Mouse (Mus musculus): Measurements from ENCODE around the gene Mettl23. TPM values are rescaled to one million over a fixed set of nuclear protein-coding genes. Genes with fewer than 3 reads are reported as not detected.
A peak's percentile ranks its signal among the peaks of the same experiment; 100 is the strongest.
"Not testable (repeated sequence)": the region's sequence is repeated elsewhere in the genome, so short reads cannot be mapped to it uniquely, and the experiment has no call there.

Gene Mettl23
- polyA plus RNA-seq, 1 experiment from 2014 or later: 88.5 TPM

- ATAC-seq: no peak
- Histone ChIP-seq H3K9me3 (ENCODE audit: control insufficient read depth, low read length) (no peaks in the 10 kb centered on the region), H3K27ac (ENCODE audit: low read length) (no peak overlapping the region), H3K4me2 (ENCODE audit: low read length) (no peak overlapping the region), H3K9ac (replicated peaks; ENCODE audit: low read depth, low read length) (no peak overlapping the region), H3K27me3 (replicated peaks; ENCODE audit: control insufficient read depth, insufficient read depth, low read length) (no peaks in the 10 kb centered on the region), H3K4me3 (replicated peaks; ENCODE audit: low read length) (no peak overlapping the region), H3K36me3 (ENCODE audit: control insufficient read depth, insufficient read depth) (no peaks in the 10 kb centered on the region), H3K4me1 (replicated peaks; ENCODE audit: control insufficient read depth, insufficient read depth, low read length) (peaks cover 8% of the 10 kb centered on the region)
- 83% methylated on average over 6 of the region's 6 CpGs for WGBS
These were observed 41.0 kb downstream of the Mettl23 start for GRCm38 (mm10) chr11:116884061-116884460.

GRCm38 (mm10) chr11:116885275-116886151 lies 42.4 kb downstream of the Mettl23 start:
- no peaks in the 10 kb centered on the region for H3K27me3 ChIP-seq (replicated peaks; ENCODE audit: control insufficient read depth, insufficient read depth, low read length)
- no peaks in the 10 kb centered on the region for H3K36me3 ChIP-seq (ENCODE audit: control insufficient read depth, insufficient read depth)
- 1% methylated on average over 22 of the region's 28 CpGs for WGBS
- peak overlapping the region; percentile 38 for H3K4me3 ChIP-seq (replicated peaks; ENCODE audit: low read length)
- peaks cover 8% of the 10 kb centered on the region for H3K4me1 ChIP-seq (replicated peaks; ENCODE audit: control insufficient read depth, insufficient read depth, low read length)
- peak overlapping the region; percentile 36 for H3K9ac ChIP-seq (replicated peaks; ENCODE audit: low read depth, low read length)
- peak overlapping the region; percentile 59 for H3K4me2 ChIP-seq (ENCODE audit: low read length)
- no peaks in the 10 kb centered on the region for H3K9me3 ChIP-seq (ENCODE audit: control insufficient read depth, low read length)
- peak; percentile 47 for ATAC-seq
- H3K27ac ChIP-seq (ENCODE audit: low read length): no peak overlapping the region

DNA sequence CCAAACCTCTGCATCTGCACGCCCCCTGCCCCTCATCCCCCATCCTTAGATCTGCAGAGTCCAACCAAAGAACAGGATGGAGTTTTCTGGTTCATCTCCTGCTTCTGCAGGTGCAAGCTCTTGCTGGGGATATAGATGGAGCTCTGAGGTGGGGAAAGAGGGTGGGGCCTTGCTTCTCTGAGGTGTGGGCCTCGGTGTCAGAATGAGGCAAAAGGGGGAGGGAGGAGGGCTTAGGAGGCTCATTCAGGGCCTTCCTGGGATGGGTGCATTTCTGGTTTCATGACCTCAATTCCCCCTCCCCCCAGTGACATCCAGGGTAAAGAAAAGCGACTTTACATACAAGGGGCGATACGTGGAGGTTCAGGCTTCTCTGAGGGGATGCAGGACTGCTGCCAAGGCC lies 44.1 kb downstream of the Mettl23 start:
- 64% methylated on average over 5 of the region's 5 CpGs for WGBS
- no peak for ATAC-seq

DNA sequence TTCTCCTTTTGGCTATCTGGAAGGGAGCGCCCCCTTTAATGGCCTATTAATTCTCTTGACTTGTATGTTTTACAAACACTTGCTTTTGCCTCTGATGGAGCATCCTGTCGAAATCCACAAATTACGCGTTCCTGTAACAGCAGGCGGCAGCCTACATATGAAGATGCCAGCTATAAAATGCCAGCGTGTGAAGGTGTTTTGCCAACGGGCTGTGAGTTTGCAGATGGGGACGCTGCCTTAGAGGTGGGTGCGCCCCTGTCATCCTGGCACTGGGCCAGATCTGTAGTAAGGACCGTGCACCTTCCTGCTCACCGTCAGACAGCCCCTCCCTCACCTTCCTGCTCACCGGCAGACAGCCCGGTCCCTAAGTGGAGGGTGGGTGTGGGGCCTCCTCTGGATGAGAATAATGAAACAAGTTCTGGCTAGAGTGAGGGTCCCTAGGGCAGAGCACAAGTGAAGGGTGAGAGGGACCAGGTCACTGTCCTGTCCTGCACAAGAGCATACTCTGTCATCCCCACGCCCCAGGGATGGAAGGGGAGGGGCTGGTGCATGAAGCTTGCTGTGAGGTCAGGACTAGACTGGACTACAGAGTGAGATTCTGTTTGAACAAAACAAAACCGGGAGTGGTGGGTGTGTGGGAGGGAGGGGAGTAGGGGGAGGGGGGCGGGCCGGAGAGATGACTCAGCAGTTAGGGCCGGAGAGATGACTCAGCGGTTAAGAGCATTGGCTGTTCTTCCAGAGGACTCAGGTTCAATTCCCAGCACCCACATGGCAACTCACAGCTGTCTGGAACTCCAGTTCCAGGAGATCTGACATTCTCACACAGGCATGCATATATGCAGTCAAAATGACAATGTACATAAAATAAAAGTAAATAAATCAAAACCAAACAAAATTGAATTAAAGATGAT lies 50.7 kb downstream of the Mettl23 start:
- Histone ChIP-seq H3K4me2 (ENCODE audit: low read length) (no peak overlapping the region), H3K27ac (ENCODE audit: low read length) (no peak overlapping the region), H3K9ac (replicated peaks; ENCODE audit: low read depth, low read length) (no peak overlapping the region), H3K4me3 (replicated peaks; ENCODE audit: low read length) (no peak overlapping the region), H3K4me1 (replicated peaks; ENCODE audit: control insufficient read depth, insufficient read depth, low read length) (peaks cover 7% of the 10 kb centered on the region), H3K36me3 (ENCODE audit: control insufficient read depth, insufficient read depth) (no peaks in the 10 kb centered on the region), H3K9me3 (ENCODE audit: control insufficient read depth, low read length) (no peaks in the 10 kb centered on the region), H3K27me3 (replicated peaks; ENCODE audit: control insufficient read depth, insufficient read depth, low read length) (0 out of 2 replicates have a peak, but pooled peaks cover 2% of the 10 kb centered on the region)
- WGBS: 55% methylated on average over 19 of the region's 19 CpGs
- ATAC-seq: no peak

More for the DNA sequence above, 44.1 kb downstream of the Mettl23 start:
- Histone ChIP-seq H3K4me1 (replicated peaks; ENCODE audit: control insufficient read depth, insufficient read depth, low read length) (peaks cover 8% of the 10 kb centered on the region), H3K4me2 (ENCODE audit: low read length) (no peak overlapping the region), H3K4me3 (replicated peaks; ENCODE audit: low read length) (no peak overlapping the region), H3K27ac (ENCODE audit: low read length) (no peak overlapping the region), H3K27me3 (replicated peaks; ENCODE audit: control insufficient read depth, insufficient read depth, low read length) (no peaks in the 10 kb centered on the region), H3K9ac (replicated peaks; ENCODE audit: low read depth, low read length) (no peak overlapping the region), H3K9me3 (ENCODE audit: control insufficient read depth, low read length) (no peaks in the 10 kb centered on the region), H3K36me3 (ENCODE audit: control insufficient read depth, insufficient read depth) (no peaks in the 10 kb centered on the region)

GRCm38 (mm10) chr11:116895402-116895801 lies 52.3 kb downstream of the Mettl23 start:
- H3K4me2 ChIP-seq (ENCODE audit: low read length): no peak overlapping the region
- ATAC-seq: no peak
- peaks cover 10% of the 10 kb centered on the region for H3K4me1 ChIP-seq (replicated peaks; ENCODE audit: control insufficient read depth, insufficient read depth, low read length)
- H3K36me3 ChIP-seq (ENCODE audit: control insufficient read depth, insufficient read depth): no peaks in the 10 kb centered on the region
- 51% methylated on average over 3 of the region's 3 CpGs for WGBS
- H3K9me3 ChIP-seq (ENCODE audit: control insufficient read depth, low read length): no peaks in the 10 kb centered on the region
- H3K27me3 ChIP-seq (replicated peaks; ENCODE audit: control insufficient read depth, insufficient read depth, low read length): 0 out of 2 replicates have a peak, but pooled peaks cover 2% of the 10 kb centered on the region
- no peak overlapping the region for H3K4me3 ChIP-seq (replicated peaks; ENCODE audit: low read length)
- H3K9ac ChIP-seq (replicated peaks; ENCODE audit: low read depth, low read length): no peak overlapping the region
- no peak overlapping the region for H3K27ac ChIP-seq (ENCODE audit: low read length)

DNA sequence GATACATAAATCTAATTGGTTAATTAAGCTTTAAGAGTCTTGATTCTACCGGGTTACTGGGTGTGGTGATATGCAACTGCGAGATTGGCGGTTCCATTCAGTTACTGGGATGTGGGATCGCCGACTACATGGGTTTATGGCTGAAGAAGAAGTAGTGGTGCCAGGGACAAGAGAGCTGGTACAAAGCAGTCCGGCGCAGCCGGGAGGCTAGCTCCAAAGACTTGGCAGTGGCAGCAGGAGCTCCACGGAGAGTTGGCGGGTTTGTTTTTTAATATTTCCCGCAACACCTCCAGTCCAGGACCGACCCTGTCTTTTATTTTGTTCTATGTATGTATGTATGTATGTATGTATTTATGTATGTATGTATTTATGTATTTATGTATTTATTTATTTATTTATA lies 56.2 kb downstream of the Mettl23 start:
- WGBS: 83% methylated on average over 12 of the region's 12 CpGs
- ATAC-seq: no peak
- 0 out of 2 replicates have a peak, but pooled peaks cover 2% of the 10 kb centered on the region for H3K27me3 ChIP-seq (replicated peaks; ENCODE audit: control insufficient read depth, insufficient read depth, low read length)
- no peak overlapping the region for H3K9ac ChIP-seq (replicated peaks; ENCODE audit: low read depth, low read length)
- H3K4me1 ChIP-seq (replicated peaks; ENCODE audit: control insufficient read depth, insufficient read depth, low read length): 0 out of 2 replicates have a peak, but pooled peaks cover 2% of the 10 kb centered on the region
- H3K36me3 ChIP-seq (ENCODE audit: control insufficient read depth, insufficient read depth): no peaks in the 10 kb centered on the region
- no peak overlapping the region for H3K4me3 ChIP-seq (replicated peaks; ENCODE audit: low read length)
- no peaks in the 10 kb centered on the region for H3K9me3 ChIP-seq (ENCODE audit: control insufficient read depth, low read length)
- no peak overlapping the region for H3K4me2 ChIP-seq (ENCODE audit: low read length)
- no peak overlapping the region for H3K27ac ChIP-seq (ENCODE audit: low read length)

DNA sequence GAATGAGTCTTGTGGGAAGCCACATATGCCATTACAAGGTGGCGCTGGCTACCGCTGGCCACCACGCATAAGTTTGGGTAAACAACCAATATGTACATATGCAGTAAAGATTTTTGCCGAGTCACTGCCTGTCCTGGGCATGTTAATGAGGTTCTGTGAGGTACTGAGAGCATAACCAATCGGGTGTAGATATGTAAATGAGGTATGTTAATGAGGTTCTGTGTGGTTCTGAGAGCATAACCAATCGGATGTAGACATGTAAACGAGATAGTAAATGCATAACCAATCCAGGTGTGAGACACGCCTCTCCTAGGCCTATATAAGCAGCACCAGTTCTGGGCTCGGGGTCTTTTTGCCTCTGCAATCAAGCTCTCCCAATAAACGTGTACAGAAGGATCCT lies 59.5 kb downstream of the Mettl23 start:
- H3K9ac ChIP-seq (replicated peaks; ENCODE audit: low read depth, low read length); ATAC-seq; H3K36me3 ChIP-seq (ENCODE audit: control insufficient read depth, insufficient read depth); H3K27ac ChIP-seq (ENCODE audit: low read length); H3K4me1 ChIP-seq (replicated peaks; ENCODE audit: control insufficient read depth, insufficient read depth, low read length); H3K4me3 ChIP-seq (replicated peaks; ENCODE audit: low read length); H3K9me3 ChIP-seq (ENCODE audit: control insufficient read depth, low read length); H3K4me2 ChIP-seq (ENCODE audit: low read length); H3K27me3 ChIP-seq (replicated peaks; ENCODE audit: control insufficient read depth, insufficient read depth, low read length): not testable (repeated sequence)
- 89% methylated on average over 10 of the region's 10 CpGs for WGBS

Measured in forebrain, embryonic 16.5 days (tissue).